Mouse (Mus musculus): Measurements from ENCODE around the gene Hsbp1.
"Not testable (repeated sequence)": the region's sequence is repeated elsewhere in the genome, so short reads cannot be mapped to it uniquely, and the experiment has no call there.

The Hsbp1 gene

DNA sequence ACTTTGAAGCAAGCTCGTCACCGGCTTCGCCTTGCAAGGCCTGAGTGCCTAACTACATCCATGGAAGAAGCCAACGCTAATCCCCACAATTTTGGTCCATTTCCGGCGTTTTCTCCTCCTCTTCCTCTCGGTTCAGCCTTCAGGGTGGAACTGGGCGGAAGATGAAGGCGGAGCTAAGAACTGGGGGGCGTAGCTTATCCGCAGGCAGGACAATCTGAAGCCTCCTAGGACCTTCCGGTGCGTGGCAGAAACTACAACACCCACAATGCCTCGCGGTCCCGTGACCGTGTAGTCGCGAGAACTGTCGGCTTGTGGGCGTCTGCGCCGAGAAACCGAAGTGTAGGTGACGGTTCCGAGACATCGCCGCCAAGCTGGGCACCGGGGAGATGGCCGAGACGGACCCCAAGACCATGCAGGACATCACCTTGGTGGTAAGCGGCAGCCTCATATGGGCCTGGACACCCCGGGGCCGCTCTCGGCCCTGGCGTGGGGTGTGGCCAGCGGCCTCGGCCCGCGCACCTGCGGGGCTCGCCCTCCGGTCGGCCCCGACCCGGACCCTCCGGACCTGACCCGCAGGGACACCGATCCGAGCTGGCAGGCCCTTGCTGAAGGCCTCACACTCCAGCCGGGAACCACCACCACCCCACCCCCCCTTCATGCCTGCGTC, at the start of gene Hsbp1:
Gene Hsbp1, plus strand, starts transcription at position 299 of the 667 bp plus-strand sequence.
- DNase-seq (ENCODE audit: low spot score in 2 of 2): peak; percentile 91 to 96

DNA sequence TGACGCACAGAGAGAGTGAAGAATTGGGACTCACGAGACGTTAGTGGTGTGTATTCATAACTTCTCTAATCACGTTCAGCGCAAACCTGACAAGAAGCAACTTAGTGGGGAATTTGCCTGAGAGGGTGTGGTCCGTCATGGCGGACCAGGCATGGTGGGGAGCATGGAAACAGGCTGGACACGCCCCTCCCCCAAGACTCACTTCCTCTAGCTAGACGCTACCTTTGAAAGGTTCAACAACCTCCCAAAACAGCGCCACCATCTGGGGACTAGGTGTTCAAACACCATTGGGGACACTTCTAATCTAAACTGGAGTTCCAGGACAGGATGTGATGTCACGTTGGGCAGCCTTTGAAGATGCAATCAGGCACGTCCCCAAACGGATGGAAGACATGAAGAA, 48.8 kb upstream of the Hsbp1 start:
- no peak for DNase-seq (ENCODE audit: low spot score in 2 of 2)

DNA sequence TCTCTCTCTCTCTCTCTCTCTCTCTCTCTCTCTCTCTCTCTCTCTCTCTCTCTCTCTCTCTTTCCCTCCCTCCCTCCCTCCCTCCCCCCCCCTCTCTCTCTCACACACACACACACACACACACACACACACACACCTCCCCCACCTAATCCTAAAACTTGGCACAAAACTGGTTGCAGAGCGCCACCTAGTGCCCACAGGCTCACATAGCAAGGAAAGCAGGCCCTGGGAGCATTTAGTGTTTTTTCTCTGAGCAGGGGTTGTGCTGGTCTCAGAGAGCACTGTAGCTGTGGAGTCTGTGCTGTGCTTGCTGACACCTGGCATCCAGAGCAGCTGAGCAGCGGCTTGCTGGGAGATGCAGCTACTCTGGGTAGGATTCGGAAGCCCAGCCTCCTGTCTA, 46.5 kb upstream of the Hsbp1 start:
- not testable (repeated sequence) for DNase-seq (ENCODE audit: low spot score in 2 of 2)

DNA sequence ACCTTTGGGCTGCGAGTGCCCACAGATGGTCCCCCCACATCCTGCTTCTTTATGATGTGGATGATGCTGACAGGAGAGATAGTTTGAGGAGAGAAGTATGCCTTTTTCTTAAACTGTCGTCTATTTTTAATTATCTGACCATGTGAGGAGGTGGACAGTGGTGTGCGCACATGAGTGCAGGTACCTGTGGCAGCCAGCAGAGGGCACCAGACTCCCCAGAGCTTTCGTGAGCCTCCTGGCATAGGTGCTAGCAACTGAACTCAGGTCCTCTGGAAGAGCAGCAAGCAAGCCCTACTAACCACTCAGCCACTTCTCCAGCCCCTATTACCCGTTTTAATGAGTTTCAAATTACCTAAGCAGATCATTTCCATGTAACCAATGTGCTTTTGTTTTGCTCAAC, 44.0 kb upstream of the Hsbp1 start:
- no peak for DNase-seq (ENCODE audit: low spot score in 2 of 2)

DNA sequence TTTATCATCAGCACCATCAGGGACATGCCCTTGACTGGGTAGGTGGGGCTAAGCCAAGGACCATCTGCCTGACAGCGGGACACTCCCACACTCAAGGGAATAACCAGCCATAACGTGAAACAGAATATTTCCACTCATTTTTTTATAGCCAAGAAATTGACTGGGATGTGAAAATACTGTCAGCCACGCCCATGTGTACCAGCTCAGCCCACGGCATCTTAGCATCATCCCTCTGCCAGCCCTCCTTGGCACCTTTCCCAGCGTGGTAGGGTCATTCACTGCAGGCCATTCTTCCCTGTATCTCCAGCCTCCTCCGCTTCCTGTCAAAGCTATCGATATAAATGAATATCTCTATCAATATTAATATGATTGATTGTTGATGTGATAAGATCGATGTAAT, 40.1 kb upstream of the Hsbp1 start:
- no peak for DNase-seq (ENCODE audit: low spot score in 2 of 2)

DNA sequence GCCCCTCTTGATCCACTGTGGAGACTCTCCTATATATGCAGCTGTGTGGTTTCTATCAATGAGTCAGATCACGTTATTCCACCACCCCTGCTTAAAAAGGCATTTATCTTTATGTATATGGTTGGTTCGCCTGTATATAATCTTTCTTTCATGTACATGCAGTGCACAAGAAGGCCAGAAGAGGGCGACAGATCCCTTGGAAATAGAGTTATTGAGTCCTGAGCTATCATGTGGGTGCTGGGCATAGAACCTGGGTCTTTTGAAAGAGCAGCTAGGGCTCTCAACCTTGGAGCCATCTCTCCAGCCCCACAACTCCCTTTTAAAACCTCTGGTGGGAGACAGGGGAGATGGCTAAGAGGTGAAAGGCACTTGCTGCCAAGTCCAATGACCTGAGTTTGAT, 32.9 kb upstream of the Hsbp1 start:
- DNase-seq (ENCODE audit: low spot score in 2 of 2): no peak

DNA sequence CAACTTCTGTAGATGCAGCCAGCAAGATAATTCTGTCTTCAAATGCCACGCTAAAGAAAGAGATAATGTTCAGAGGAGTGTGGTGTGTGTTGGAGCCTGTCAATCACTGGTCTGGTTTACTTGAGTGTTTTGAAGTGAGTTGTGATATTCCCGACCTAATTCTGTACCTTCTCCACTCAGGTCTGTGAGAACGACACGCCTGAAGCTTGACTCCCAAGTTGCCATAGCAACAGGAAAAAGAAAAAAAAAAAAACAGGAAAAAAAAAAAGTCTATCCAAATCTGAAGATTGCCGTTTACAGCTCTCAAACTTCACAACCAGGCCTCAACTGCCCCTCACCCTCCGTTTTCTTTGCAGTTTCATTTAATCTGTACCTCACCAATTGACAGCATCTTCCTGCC, 21.1 kb upstream of the Hsbp1 start:
- no peak for DNase-seq (ENCODE audit: low spot score in 2 of 2)

DNA sequence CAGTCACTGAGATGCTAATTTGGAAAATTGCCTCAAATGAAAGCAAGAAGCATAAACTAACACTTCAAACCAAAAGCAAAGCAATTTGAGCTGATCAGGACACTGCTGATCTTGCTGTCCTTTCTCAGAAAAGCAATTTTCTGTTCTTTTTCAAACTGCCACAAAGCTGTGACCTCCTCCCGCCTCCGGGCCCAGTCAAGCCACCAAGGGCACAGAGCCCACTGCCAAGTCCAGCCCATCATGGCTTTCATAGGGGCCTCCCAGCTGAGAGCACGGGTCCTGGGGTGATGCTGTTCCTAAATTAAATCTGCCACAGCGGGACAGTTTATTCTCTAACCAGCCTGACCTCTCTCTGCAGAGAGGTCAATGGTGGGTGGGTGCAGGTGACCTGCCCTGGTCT, 4.7 kb upstream of the Hsbp1 start:
- DNase-seq (ENCODE audit: low spot score in 2 of 2): no peak

DNA sequence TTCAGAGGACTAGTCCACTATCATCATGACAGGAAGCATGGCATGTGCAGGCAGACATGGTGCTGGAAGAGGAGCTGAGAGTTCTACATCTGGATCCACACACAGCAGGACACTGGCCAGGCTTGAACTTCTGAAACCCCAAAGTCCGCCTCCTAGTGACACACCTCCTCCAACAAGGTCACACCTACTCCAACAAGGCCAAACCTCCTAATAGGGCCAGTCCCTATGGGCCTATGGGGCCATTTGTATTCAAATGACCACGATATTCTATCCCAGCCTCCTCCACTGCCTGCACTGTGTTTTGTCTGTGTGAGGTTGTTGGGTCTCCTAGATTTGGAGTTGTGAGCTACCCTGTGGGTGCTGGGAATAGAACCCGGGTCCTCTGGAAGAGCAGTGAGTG, 682 bp upstream of the Hsbp1 start:
- no peak for DNase-seq (ENCODE audit: low spot score in 2 of 2)

DNA sequence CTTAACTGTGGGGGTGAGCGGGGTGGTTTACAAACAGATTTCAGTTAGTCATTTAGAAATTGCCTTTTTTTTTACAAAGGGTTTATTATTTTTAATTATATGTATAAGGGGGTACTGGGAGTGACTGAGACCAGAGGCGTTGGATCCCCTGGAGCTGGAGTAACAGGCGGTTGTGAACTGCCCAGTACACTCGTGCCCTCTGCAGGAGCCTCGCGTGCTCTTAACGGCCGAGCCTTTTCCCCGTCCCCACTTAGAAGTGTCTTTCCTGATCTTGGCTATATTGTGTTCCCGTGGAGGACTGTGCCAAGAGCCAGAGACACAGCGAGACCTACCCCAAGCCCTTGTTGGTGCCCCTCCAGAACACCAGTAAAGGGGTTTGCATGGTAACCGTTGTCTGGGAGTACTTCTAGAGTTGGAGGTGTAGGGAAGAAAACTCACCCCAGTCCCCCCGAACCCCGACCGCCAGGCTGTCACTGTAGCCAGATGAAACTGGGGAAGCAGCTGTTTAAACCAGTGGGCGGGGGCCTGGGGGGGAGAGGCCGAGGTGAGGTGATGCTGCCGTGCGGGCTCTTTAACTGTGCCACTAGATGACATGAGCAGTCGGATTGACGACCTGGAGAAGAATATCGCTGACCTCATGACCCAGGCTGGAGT, 868 bp downstream of the Hsbp1 start:
- DNase-seq (ENCODE audit: low spot score in 2 of 2): no peak

DNA sequence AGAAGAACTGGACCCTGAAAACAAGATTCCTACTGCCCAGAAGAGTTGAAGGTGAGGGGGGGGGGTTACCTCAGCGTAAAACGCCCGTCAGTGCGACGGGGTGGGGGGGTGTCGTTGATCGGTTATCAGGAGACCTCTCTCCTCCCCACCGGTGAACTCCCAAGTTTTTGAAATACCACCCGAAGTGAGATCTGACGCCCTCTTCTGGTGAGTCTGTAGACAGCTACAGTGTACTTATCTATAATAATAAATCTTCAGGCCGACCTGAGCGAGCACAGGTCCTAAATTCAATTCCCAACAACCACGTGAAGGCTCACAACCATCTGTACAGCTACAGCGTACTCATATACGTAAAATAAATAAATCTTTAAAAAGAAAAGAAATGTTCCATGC, 1.4 kb downstream of the Hsbp1 start:
- no peak for DNase-seq (ENCODE audit: low spot score in 2 of 2)

DNA sequence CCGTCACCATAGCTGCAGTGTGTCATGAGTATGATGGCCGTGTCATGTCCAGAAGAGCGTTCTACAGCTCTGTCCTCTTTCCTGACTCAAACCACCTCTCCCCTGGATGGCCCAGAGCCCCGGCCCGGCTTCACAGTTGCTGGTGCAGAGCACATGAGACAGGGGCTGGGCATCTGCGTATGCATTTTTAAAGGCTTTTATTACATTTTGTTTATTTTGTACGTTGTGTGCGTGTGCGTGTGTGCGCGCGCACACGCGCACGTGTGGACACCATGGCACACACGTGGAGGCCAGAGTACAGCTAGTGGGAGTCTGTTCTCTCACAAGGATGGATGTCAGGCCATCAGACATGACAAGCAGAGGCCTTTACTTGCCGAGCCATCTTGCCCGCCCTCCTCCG, 7.4 kb downstream of the Hsbp1 start:
- DNase-seq (ENCODE audit: low spot score in 2 of 2): no peak

DNA sequence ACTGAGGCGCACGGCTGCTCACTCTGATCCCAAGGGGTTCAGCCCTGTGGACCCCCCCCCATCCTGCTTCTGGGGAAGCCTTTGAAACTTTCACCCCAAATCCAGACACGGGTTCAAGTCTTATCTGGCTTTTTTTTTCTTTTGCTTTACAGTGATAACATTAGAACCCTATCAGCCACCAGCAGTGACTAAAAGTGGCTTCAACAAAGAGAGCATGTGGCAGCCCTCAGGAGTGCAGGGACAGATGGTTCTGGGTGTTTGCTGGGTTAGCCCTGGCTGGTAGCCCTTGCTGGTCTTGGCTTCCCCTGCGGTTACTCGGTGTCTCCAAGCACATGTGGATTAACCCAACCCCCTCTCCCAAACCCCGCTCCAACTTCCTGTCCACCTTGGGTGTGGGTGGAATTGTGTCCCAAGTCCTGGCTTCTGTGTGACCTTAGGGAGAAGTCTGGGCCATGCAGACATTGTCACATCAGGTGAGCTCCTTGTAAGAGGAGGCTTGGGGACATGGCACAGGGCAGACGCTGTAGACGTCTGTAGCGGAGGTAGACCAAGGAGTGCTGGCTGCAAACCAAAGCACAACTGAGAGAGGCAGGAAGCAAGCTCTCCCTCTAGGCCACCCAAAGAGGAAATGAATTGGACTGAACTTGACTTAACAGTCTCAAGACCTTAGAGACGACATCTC, 8.8 kb downstream of the Hsbp1 start:
- no peak for DNase-seq (ENCODE audit: low spot score in 2 of 2)

DNA sequence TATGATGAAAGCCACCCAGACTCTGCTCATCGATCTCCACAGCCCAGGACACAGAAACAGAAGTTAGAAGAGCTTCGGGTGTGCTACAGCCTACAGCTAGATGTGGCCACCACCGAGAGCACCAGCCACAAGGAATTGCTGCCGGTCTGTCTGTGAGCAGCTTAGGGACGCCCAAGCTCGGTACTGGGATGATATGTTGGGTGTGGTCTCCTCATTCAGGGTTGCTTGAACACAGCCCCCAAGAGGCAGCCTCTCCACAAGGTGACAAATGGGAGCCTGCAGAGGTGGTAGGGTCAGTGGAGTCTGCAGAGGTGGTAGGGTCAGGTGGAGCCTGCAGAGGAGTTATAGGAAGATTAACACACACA, 9.4 kb downstream of the Hsbp1 start:
- DNase-seq (ENCODE audit: low spot score in 2 of 2): no peak

DNA sequence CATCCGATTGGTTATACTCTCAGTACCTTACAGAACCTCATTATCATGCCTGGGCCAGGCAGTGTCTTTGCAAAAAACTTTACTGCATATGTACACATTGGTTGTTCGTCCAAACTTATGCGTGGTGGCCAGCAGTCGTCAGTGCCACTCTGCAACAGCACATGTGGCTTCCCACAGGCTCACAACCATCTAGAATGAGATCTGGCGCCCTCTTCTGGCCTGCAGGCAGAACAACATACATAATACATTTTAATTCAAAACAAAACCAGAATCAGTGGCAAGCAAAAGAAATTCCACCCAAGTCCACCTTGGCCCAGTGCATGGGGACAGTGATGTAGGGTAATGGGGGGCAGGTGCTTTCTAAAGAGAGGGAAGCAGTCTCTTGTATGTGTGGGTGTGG, 12.3 kb downstream of the Hsbp1 start:
- not testable (repeated sequence) for DNase-seq (ENCODE audit: low spot score in 2 of 2)

DNA sequence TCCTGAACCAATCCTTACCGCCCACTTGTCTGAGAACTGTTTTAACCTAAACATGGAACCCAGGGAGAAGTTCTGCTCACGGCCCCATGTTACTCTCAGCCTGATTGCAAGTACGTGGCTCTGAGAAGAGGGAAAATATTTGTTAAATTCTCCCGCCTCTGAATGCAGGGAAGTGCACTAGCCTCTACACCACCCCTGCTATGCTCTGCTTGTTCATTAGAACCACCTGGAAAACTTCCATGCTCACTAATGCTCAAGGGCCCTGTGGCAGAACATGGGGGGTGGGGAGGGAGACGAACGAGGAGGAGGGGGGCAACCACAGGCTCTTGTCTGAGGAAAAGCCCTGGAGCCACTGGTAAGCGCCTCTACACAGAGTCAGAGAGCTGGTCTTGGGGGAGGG, 13.9 kb downstream of the Hsbp1 start:
- no peak for DNase-seq (ENCODE audit: low spot score in 2 of 2)

DNA sequence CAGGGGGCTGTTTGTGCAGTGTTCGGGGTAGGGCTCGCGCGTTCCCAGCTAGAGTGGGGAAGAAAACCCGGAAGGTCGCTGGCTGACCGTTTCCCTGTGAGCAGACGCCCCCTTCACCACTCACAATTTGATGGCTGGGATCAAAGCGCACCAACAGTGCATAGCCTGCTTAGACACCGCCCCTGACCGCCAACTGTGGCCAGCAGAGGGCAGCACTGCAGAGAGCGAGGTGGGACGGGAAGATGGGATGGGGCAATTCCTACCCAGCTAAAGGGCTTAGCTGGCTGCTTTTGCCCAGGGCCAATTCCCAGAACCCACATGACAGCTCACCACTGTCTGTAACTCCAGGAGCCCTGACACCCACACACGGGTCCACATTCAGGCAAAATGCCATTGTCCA, 14.5 kb downstream of the Hsbp1 start:
- DNase-seq (ENCODE audit: low spot score in 2 of 2): peak; percentile 29 to 73

DNA sequence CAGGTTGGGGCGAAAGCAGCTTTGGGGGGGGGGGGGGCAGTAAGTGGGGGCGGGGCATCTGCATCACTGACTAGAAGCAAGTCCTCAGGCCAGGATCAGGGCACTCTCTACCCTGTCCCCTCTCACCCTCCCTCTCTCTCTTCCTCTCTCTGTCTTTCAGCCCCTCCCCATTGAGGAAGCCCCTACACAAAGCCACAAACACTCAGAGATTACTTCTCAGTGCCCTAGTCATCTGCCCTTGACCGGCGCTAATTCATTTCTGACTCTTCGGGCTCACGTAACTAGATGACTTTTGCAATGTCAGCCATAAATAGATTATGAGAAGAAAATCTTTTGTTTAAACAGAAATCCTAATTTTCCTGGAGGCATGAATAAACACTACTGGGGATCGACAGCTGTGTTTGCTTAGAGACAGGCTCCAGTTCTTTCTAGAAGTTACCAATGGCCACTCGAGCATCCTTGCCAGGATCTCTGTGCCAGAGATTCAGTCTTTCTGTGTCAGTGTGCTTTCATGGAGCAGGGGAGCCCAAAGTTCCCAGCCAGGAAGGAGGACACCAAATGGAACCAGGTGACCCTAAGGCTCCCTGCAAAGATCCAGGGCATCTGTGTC, 16.5 kb downstream of the Hsbp1 start:
- no peak for DNase-seq (ENCODE audit: low spot score in 2 of 2)

DNA sequence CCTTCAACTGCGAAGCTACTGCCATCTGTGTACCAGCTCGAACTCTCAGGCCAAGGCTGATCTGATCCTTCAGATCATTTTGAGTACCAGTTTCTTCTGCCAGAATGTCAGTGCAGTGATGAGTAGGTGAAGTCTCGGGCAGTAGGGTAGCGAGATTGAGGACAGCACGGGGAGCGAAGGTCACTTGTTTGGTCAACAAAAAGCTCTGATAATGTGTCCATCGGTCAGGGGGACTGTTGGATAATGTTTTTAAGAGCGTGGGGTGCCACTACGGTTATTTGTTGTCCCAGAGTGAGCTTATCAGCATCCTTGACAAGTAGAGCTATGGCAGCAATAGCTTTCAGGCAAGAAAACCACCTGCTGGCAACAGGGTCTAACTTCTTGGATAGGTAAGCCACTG, 30.4 kb downstream of the Hsbp1 start:
- not testable (repeated sequence) for DNase-seq (ENCODE audit: low spot score in 2 of 2)

DNA sequence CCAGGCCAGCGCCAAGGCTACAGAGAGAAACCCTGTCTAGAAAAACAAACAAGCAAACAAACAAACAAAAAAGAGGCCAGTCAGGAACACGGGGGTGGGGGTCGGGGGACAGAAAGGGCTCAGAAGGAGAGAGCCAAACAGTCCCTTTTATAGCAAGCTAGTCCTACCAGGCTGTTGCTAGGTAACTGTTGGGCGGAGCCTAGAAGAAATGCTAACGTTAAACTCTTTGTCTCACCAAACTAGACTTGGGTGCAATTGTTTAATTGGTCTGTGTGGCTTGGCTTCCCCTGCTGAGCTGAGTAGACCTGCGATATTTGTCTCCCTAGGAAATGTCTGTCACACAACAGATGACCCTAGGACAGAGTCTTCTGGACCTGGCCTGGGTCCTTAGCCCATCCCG, 34.2 kb downstream of the Hsbp1 start:
- DNase-seq (ENCODE audit: low spot score in 2 of 2): no peak

DNA sequence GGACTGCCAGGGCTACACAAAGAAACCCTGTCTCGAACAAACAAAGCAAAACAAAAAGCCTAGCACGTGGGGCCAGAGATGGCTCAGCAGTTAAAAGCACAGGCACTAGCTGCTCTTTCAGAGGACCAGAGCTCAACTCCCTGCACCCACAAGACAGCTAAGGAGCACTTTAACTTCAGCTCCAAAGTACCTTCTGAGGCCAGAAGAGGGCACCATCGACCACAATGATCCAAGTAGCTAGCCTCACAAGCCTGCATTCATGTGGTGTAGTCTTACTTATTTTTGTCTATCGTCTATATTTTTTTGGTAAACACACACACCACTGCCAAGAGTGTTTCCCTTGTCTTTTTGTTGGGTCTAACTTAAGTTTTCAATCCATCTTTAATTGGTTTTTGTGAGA, 36.3 kb downstream of the Hsbp1 start:
- DNase-seq (ENCODE audit: low spot score in 2 of 2): no peak

DNA sequence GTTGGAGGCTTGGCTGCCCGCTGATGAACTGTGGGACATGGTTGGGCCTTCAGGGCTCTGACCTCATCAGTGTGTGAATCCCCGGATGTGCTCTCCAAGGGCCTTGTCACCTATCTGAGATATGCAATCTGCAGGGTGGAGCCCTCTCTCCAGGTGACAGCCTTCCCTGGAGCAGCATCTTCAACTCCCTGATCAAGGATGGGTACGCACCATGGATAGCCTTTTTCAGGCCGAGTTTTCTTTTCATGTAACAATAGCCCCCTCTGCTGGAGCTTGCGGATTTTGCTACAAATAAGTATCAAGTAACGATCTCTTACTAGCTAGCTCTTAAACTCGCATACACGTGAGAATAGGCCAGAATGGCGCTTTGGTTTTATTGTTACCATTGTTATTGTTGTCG, 40.2 kb downstream of the Hsbp1 start:
- no peak for DNase-seq (ENCODE audit: low spot score in 2 of 2)

DNA sequence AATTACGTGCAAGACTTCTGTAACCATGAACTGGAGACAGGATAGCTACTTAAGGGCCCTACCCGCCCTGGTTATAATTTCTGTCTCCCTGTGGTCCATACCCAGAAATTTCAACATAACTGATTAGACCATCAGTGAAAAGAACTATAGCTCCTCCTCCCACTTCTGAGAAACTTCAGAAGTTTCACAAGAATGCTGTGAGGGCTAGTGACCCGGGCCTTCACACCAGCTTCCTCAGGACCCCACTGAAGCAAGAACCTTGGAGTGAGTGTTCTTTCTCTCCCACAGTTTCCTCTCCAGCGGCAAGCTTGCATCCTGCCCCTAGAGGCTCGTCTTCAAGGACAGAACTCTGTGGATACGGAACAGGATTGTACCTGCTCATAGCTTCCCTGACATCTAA, 41.6 kb downstream of the Hsbp1 start:
- no peak for DNase-seq (ENCODE audit: low spot score in 2 of 2)
